In the genomic region with DNA sequence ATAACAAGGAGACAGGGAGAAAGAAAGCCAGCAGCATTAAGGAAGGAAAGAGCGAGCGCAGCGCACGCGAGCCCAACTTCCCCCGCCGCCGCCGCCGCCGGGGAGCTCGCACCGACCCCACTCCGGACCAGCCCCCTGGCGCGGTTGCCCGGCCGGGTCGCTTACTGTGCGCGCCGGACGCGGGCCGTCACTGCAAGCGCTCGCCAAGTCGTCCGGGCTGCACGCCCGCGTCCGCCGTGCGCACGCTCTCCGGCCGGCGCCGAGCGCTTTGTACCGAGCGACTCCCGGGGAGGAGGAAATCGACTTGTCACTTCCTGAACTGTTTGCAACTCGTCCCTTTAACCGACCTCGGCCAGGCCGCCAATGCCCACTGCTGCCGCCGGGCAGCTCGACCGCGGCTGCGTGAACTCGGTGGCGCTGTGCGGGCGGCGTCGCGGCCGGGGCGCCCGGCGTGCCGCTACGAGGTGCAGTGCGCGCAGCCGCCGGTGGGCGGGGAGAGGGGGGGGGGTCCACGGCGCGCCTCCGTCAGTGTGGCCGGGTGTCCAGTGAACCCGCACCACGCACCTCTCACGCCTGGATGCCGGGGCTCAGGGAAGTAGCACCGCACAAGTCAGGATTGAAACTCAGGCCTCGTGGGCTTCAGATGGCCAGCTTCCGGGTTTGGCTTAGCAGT, we compare ENCODE assay signal across 8 mouse cellular contexts. TPM values are rescaled to one million over a fixed set of nuclear protein-coding genes. Genes with fewer than 3 reads are reported as not detected.
DNase-seq lines count a peak whose midpoint lies in the region; ATAC-seq and TF ChIP-seq lines count a peak whose summit lies in the region.

Gene Fam53b (minus strand): TSS at position 471 of the 673 bp plus-strand sequence.

- peaks cover 31% of the 10 kb centered on the region for H3K4me1 ChIP-seq in intestine, embryonic 15.5 days (replicated peaks)
- H3K4me1 ChIP-seq in limb, embryonic 12.5 days (replicated peaks) = peaks cover 63% of the 10 kb centered on the region
- H3K4me1 ChIP-seq in midbrain, embryonic 13.5 days (replicated peaks) = peaks cover 54% of the 10 kb centered on the region

- peak; percentile 72 for ATAC-seq in intestine, embryonic 15.5 days
- peak; percentile 29; the same call in 1 of the 2 replicates for ATAC-seq in limb, embryonic 12.5 days (ENCODE audit: insufficient number of reproducible peaks, insufficient read depth, low FRiP score, low TSS enrichment, low read depth)
- peak; percentile 68 for ATAC-seq in midbrain, embryonic 13.5 days

- H3K9me3 ChIP-seq in intestine, embryonic 15.5 days = no peaks in the 10 kb centered on the region
- no peaks in the 10 kb centered on the region for H3K9me3 ChIP-seq in limb, embryonic 12.5 days
- H3K9me3 ChIP-seq in midbrain, embryonic 13.5 days = no peaks in the 10 kb centered on the region

- under 1% methylated on average over 84 of the region's 85 CpGs for WGBS in intestine, embryonic 15.5 days
- under 1% methylated on average over 85 of the region's 85 CpGs for WGBS in limb, embryonic 12.5 days
- WGBS in midbrain, embryonic 13.5 days = under 1% methylated on average over 62 of the region's 85 CpGs

- peak within 1 kb of the TSS; percentile 81 for H3K9ac ChIP-seq in intestine, embryonic 15.5 days
- peak within 1 kb of the TSS; percentile 91 for H3K9ac ChIP-seq in limb, embryonic 12.5 days (replicated peaks)
- H3K9ac ChIP-seq in midbrain, embryonic 13.5 days (replicated peaks) = peak within 1 kb of the TSS; percentile 87

- TF ChIP-seq CTCF in layer of hippocampus, adult 2 months (conservative IDR thresholded peaks at IDR 0.05) = peak; percentile 68

- H3K36me3 ChIP-seq in intestine, embryonic 15.5 days = no peaks in the 10 kb centered on the region
- H3K36me3 ChIP-seq in limb, embryonic 12.5 days = no peaks in the 10 kb centered on the region
- no peaks in the 10 kb centered on the region for H3K36me3 ChIP-seq in midbrain, embryonic 13.5 days

- peak within 1 kb of the TSS; percentile 93 for H3K27ac ChIP-seq in layer of hippocampus, adult 2 months
- H3K27ac ChIP-seq in intestine, embryonic 15.5 days = peak within 1 kb of the TSS; percentile 88
- H3K27ac ChIP-seq in limb, embryonic 12.5 days = peak within 1 kb of the TSS; percentile 96
- peak within 1 kb of the TSS; percentile 90 for H3K27ac ChIP-seq in midbrain, embryonic 13.5 days

- H3K4me2 ChIP-seq in intestine, embryonic 15.5 days (replicated peaks) = peak within 1 kb of the TSS; percentile 85
- peak within 1 kb of the TSS; percentile 83 for H3K4me2 ChIP-seq in limb, embryonic 12.5 days
- peak within 1 kb of the TSS; percentile 84 for H3K4me2 ChIP-seq in midbrain, embryonic 13.5 days (replicated peaks)

- DNase-seq in layer of hippocampus, adult 2 months (ENCODE audit: low spot score in 2 of 2) = peak; percentile 50 to 59
- DNase-seq in layer of hippocampus, adult 9-10 months (ENCODE audit: low spot score) = no peak
- DNase-seq in embryo, embryonic 10.5 days (ENCODE audit: low spot score) = peak; percentile 77
- DNase-seq in gastrocnemius, postnatal 4 days (ENCODE audit: low spot score in 2 of 2) = peak; percentile 57 to 76
- DNase-seq in spleen, postnatal 10 days (ENCODE audit: low spot score in 2 of 2) = peak; percentile 74

- H3K27me3 ChIP-seq in intestine, embryonic 15.5 days (replicated peaks) = no peaks in the 10 kb centered on the region
- H3K27me3 ChIP-seq in limb, embryonic 12.5 days = no peaks in the 10 kb centered on the region
- no peaks in the 10 kb centered on the region for H3K27me3 ChIP-seq in midbrain, embryonic 13.5 days

- peak within 1 kb of the TSS; percentile 84 for H3K4me3 ChIP-seq in layer of hippocampus, adult 2 months
- H3K4me3 ChIP-seq in intestine, embryonic 15.5 days (replicated peaks) = peak within 1 kb of the TSS; percentile 68
- H3K4me3 ChIP-seq in limb, embryonic 12.5 days (replicated peaks) = peak within 1 kb of the TSS; percentile 73
- peak within 1 kb of the TSS; percentile 76 for H3K4me3 ChIP-seq in midbrain, embryonic 13.5 days (replicated peaks)

RNA-seq across cellular contexts. Expression of gene Fam53b, which starts in this region (rescaled TPM):
- 10 to 100 TPM; 42.3 to 54.8 TPM for total RNA-seq in layer of hippocampus, adult 2 months (2021)
- 10 to 100 TPM; 44.6 to 48.9 TPM for total RNA-seq in gastrocnemius, postnatal 4 days (2021)
- 17.9 and 19.1 TPM in 2 replicates for polyA plus RNA-seq in intestine, embryonic 15.5 days (2015; fragmentation: Nextera tagmentation; extraction: Ambion mirVana)
- 27.7 and 29.8 TPM in 2 replicates for polyA plus RNA-seq in limb, embryonic 12.5 days (2016; fragmentation: Nextera tagmentation; extraction: Ambion mirVana)
- polyA plus RNA-seq in midbrain, embryonic 13.5 days (2015; fragmentation: Nextera tagmentation; extraction: Ambion mirVana) = 21.7 and 23.4 TPM in 2 replicates
